Mouse (Mus musculus) retina, postnatal 1 day (tissue): Measurements from ENCODE around the gene Ggt5.

ENCODE experiments used
- DNase-seq: peaks from one replicate; pipeline ENCODE4 v3.0.0-alpha.2; 2012

Gene Ggt5

DNA sequence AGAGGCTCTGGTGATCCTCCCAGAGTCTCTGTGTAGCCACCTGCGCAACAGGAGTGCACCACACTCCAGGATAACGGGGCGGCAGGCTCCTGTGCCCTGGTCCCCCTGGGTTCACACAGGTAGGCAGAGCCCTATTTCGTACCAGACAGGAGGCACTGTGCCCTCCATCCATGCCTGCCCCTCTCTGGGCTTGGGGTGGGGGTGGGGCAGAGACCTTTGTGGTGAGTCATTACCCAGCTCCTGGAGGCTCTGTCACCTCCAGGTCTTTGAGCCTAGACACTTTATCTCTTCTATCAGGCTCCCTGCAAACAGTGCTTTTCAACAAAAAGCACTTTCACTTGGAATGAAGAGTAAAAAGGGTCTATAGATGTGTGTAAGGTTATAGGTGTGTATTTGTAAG lies 20.3 kb upstream of the Ggt5 start:
- no peak for DNase-seq

GRCm38 (mm10) chr10:75570981-75571657 lies 18.0 kb upstream of the Ggt5 start:
- DNase-seq, result no peak

GRCm38 (mm10) chr10:75571937-75572336 lies 17.2 kb upstream of the Ggt5 start:
- no peak for DNase-seq

DNA sequence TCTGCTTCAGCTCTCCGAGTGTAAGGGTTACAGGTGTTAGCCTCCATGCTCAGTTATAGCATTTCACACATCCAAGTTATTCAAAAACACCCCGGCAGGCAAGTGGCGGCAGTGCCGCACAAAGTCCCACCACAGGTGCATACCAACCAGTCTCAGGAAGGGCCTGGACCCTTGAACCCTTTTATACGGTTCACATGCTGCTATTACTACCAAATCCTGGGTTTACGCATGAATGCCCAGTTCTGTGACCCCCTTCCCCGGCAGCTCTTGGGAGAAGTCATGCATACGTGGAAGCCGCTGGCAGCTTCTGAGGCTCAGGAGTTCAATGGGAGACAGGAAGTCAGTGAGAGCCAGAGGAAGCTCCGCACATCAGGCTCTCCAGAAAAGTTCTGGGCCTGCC lies 16.0 kb upstream of the Ggt5 start:
- peak; percentile 59 for DNase-seq

DNA sequence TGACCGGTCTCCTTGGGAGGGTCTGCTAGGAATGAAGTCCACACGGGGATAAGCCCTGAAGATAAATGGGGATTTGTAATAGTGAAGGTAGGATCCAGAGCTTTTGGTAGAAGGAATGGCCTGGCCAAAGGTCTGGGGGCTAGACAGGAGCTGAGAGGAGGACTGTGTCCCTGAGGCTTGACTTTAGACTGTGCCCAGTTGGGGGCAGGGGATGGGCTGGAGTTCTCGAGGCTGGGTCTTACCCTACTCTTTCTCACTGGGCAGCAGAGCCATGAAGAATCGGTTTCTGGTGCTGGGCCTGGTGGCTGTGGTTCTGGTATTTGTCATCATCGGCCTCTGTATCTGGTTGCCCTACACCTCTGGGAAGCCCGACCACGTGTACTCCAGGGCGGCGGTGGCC lies 15.2 kb upstream of the Ggt5 start:
- no peak for DNase-seq

- no peak for DNase-seq
These were observed 10.0 kb upstream of the Ggt5 start for GRCm38 (mm10) chr10:75579129-75579528.

- peak; percentile 93 for DNase-seq
These were observed 3.1 kb upstream of the Ggt5 start for GRCm38 (mm10) chr10:75585876-75586552.

DNA sequence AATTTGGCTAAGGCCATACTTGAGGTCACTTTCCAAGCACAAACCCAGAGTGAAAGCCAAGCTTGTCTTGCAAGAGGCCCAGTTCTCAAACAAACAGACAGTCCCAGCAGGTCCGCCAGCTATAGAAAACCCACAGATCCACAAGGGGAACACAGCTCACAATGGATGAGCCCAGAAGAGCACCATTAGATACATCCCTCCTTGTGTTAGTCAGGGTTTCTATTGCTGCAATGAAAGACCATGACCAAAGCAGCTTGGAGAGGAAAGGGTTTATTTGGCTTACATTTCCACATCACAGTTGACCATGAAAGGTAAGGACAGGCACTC lies 2.6 kb upstream of the Ggt5 start:
- DNase-seq, result no peak

- DNase-seq, result no peak
These were observed 1.4 kb upstream of the Ggt5 start for GRCm38 (mm10) chr10:75587781-75588180.

- DNase-seq, result no peak
These were observed 804 bp upstream of the Ggt5 start for GRCm38 (mm10) chr10:75588336-75588735.

DNA sequence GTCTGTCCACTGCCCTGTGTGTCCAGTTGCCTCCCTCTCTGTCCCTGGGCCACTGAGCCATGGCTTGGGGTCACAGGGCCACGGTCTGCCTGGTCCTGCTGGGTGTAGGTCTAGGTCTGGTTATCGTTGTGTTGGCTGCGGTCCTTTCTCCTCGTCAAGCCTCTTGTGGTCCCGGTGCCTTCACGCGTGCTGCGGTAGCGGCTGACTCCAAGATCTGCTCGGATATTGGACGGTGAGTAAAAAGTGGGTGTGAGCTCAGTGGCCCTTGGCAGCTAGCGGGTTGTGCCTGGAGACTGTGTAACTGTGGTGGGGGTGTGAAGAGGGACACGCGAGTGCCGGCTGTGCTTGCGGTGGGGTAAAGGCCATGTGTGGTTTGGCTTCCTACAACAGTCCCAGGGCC lies 511 bp downstream of the Ggt5 start:
- no peak for DNase-seq

- DNase-seq, result no peak
These were observed 2.2 kb downstream of the Ggt5 start for GRCm38 (mm10) chr10:75591211-75591894.

DNA sequence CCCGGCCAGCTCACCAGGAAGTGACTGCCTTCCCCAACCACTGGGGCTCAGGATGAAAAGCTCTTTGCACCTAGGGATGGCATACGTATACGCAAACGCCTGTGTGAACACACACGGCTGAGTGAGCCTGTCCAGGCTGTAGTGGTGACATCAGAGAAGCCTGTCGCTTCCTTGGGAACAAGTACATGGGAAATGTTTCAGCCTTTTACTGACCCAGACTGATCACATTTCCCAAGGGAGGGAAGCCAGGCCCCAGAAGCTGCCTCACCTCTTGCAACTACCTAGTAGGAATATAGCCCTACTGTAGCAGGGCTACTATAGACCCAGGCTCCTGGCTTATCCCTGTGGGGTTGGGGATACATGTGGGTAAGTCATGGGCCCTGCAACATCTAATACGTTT lies 3.4 kb downstream of the Ggt5 start:
- no peak for DNase-seq

DNA sequence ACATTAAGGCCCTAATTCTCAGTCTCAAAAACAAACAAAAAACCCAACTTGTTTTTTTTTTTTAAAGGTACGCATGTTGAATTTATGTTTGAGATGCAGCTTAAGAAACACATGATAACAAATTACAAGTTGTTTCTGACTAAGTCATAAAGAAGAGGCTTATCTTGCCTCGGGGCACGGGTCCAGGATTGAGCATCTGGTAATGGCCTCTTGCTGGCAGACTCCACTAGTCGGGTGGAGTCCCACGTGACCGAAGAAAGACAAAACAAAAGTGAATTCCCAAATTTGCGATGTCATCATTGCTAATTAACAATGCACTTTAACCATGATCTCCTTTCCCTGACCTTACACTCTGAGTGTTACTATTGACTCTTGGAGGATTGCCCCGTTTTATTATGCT lies 6.8 kb downstream of the Ggt5 start:
- DNase-seq, result no peak

GRCm38 (mm10) chr10:75600189-75600730 lies 11.1 kb downstream of the Ggt5 start:
- DNase-seq, result no peak

DNA sequence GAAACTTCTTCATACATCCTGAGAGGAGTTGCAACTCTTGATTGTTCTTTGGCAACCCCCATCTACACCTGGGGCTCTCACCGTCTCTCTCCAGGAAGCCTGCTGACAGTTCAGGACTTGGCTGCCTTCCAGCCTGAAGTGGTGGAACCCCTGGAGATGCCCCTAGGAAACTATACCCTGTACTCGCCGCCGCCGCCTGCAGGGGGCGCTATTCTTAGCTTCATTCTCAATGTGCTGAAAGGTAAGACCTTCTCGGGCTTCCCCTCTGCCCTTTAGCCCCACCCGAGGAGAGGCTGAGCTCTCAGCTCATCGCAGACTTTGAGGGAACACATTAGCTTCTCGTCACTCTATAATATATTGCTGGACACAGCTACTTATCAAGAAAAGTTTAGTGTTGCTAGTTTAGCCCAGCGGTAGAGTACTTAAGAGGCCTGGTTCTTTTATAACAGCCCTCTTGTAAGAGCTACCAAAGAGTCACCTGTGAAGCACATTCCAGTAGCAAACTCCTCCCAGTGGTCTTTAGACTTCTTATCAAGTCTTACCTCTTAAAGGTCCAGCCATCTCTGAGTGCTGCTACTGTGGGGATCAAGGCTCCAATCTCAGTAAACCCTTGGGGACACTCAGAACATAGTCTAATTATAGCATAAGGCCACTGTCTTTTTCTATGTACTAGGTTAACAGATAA lies 16.2 kb downstream of the Ggt5 start:
- DNase-seq, result peak; percentile 21

- DNase-seq, result no peak
These were observed 18.1 kb downstream of the Ggt5 start for GRCm38 (mm10) chr10:75607253-75607652.

DNA sequence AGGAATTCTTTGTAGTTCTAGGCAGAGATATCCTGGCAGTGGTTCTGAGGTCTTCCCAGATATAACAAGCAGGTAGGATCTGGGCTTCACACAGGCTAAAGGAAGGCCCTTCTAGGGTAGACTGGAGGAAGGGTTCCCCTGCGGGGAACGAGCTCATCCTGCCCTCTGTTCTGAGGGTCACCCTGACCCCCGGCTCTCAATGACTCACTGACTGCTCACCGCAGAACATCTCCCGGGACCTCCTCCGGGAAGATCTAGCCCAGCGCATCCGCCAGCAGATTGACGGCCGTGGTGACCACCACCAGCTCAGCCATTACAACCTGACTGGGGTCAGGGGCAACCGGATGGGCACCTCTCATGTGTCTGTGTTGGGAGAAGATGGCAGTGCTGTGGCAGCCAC lies 19.8 kb downstream of the Ggt5 start:
- no peak for DNase-seq

GRCm38 (mm10) chr10:75610486-75610885 lies 21.3 kb downstream of the Ggt5 start:
- DNase-seq, result no peak

GRCm38 (mm10) chr10:75616044-75616443 lies 26.9 kb downstream of the Ggt5 start:
- DNase-seq, result no peak

GRCm38 (mm10) chr10:75620818-75621217 lies 31.7 kb downstream of the Ggt5 start:
- DNase-seq, result no peak

GRCm38 (mm10) chr10:75625920-75626319 lies 36.8 kb downstream of the Ggt5 start:
- no peak for DNase-seq

GRCm38 (mm10) chr10:75626991-75627390 lies 37.9 kb downstream of the Ggt5 start:
- DNase-seq, result no peak

- no peak for DNase-seq
These were observed 38.4 kb downstream of the Ggt5 start for GRCm38 (mm10) chr10:75627490-75627889.
